Mouse (Mus musculus) heart, postnatal 0 days (tissue): Measurements from ENCODE around the gene Stt3b. TPM values are rescaled to one million over a fixed set of nuclear protein-coding genes. Genes with fewer than 3 reads are reported as not detected.

Source experiments
- ATAC-seq: fragments of 200-750 bp; cut with Nextera tagmentation; 2 replicates; pipeline ENCODE4 v1.8.0; 2017; ENCODE audit warnings: low read depth, moderate number of reproducible peaks, moderate library complexity; ENCODE audit not compliant: insufficient read depth
- DNase-seq: peaks from one replicate; pipeline ENCODE4 v3.0.0-alpha.2; 2016; ENCODE audit warnings: low spot score
- H3K27ac ChIP-seq: fragments of 300-500 bp; sonication (generic); 2 replicates; pipeline ENCODE4 v1.5.1; 2014; ENCODE audit warnings: low read depth, mild to moderate bottlenecking
- H3K27me3 ChIP-seq: fragments of 300-500 bp; sonication (generic); 2 replicates; pipeline ENCODE4 v1.6.1; 2014; ENCODE audit warnings: low read length, mixed read lengths; ENCODE audit not compliant: control insufficient read depth, insufficient read depth
- H3K36me3 ChIP-seq: fragments of 300-500 bp; sonication (generic); replicated peaks from 2 replicates; pipeline ENCODE4 v1.6.1; 2014; ENCODE audit warnings: low read length, mixed read lengths; ENCODE audit not compliant: control insufficient read depth, insufficient read depth
- H3K4me1 ChIP-seq: fragments of 300-500 bp; sonication (generic); 2 replicates; pipeline ENCODE4 v1.6.1; 2014; ENCODE audit warnings: antibody characterized with exemption; ENCODE audit not compliant: control insufficient read depth, insufficient read depth
- H3K4me2 ChIP-seq: fragments of 300-500 bp; sonication (generic); 2 replicates; pipeline ENCODE4 v1.6.1; 2014; ENCODE audit warnings: low read depth, mild to moderate bottlenecking, low read length, moderate library complexity
- H3K4me3 ChIP-seq: fragments of 300-500 bp; sonication (generic); 2 replicates; pipeline ENCODE4 v1.5.1; 2014; ENCODE audit warnings: low read depth, low read length
- H3K9ac ChIP-seq: fragments of 300-500 bp; sonication (generic); replicated peaks from 2 replicates; pipeline ENCODE4 v1.6.1; 2014; ENCODE audit warnings: low read depth, low read length, mixed read lengths
- H3K9me3 ChIP-seq: fragments of 300-500 bp; sonication (generic); replicated peaks from 2 replicates; pipeline ENCODE4 v1.6.1; 2016; ENCODE audit warnings: low read length; ENCODE audit not compliant: control insufficient read depth
- CTCF ChIP-seq: IDR thresholded peaks from 2 replicates; pipeline ENCODE4 v1.5.1; 2016; ENCODE audit warnings: antibody characterized with exemption, control low read depth, low read depth
- EP300 ChIP-seq: IDR thresholded peaks from 2 replicates; pipeline ENCODE4 v1.6.1; 2016; ENCODE audit warnings: antibody characterized with exemption, low read depth
- WGBS: fragments of 180-500 bp; shearing (Covaris S2); extraction: QIAGEN DNeasy Blood & Tissue Kit; methylation state at CpG from one replicate; pipeline ENCODE4 v1.1.7; 2014; 5-methylcytosine and 5-hydroxymethylcytosine counted together
- polyA plus RNA-seq: library from polyadenylated mRNA; unstranded; fragments of >200 nt; fragmentation: Nextera tagmentation; extraction: Ambion mirVana; gene quantifications from 2 replicates; pipeline ENCODE4 v1.2.1, GENCODE M21; 2015
- total RNA-seq: library from RNA; depleted of rRNA; stranded (reverse); fragments of >200 nt; gene quantifications from 2 replicates; pipeline ENCODE4 v1.2.3, GENCODE M21; 2014; ENCODE audit warnings: low replicate concordance

The Stt3b gene
- total and polyA plus RNA-seq, 2 experiments from 2014 or later: 33.9 to 67.1 TPM

- DNase-seq (no peak), ATAC-seq (no peak)
- no peaks in the 10 kb centered on the region for H3K4me1 ChIP-seq
- no peaks in the 10 kb centered on the region for H3K36me3 ChIP-seq
- no peak overlapping the region for H3K4me2 ChIP-seq
- H3K27me3 ChIP-seq: no peaks in the 10 kb centered on the region
- no peak overlapping the region for H3K27ac ChIP-seq
- WGBS: 50% methylated on average over 10 of the region's 10 CpGs
- TF ChIP-seq CTCF (no peak), EP300 (no peak)
- H3K9ac ChIP-seq: no peak overlapping the region
- no peak overlapping the region for H3K4me3 ChIP-seq
- H3K9me3 ChIP-seq: no peaks in the 10 kb centered on the region
Measured at GRCm38 (mm10) chr9:115323572-115323971, 13.4 kb upstream of the Stt3b start.

DNA sequence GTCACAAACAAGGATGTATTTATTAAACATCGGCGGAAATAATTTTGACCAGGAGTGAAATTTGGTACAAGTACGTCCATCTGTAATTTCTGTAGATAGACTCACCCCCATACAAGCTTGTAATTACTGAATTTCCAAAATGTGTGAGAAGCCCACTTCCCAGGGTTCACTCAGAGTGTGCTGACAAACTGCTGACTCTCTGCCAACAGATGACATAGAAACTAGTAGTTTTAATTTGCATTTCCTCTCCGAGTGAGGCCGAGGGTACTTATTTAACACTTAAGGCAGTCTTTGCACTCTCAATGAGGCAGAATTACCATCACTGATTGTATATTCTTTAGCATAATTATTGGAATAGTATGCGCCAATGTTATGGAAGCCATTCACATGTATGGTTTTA is 12.2 kb upstream of the Stt3b start:
- no peak for ATAC-seq
- Histone ChIP-seq H3K27me3 (no peaks in the 10 kb centered on the region), H3K9ac (no peak overlapping the region), H3K4me1 (no peaks in the 10 kb centered on the region), H3K4me3 (no peak overlapping the region), H3K36me3 (no peaks in the 10 kb centered on the region), H3K9me3 (no peaks in the 10 kb centered on the region), H3K4me2 (no peak overlapping the region), H3K27ac (no peak overlapping the region)
- TF ChIP-seq EP300: no peak
- no peak for TF ChIP-seq CTCF
- 83% methylated on average over 6 of the region's 6 CpGs for WGBS
- no peak for DNase-seq

GRCm38 (mm10) chr9:115321052-115321451 is 10.8 kb upstream of the Stt3b start:
- DNase-seq: no peak
- ATAC-seq: no peak
- no peak overlapping the region for H3K4me2 ChIP-seq
- no peaks in the 10 kb centered on the region for H3K4me1 ChIP-seq
- H3K9ac ChIP-seq: no peak overlapping the region
- H3K9me3 ChIP-seq: no peaks in the 10 kb centered on the region
- H3K4me3 ChIP-seq: no peak overlapping the region
- no peaks in the 10 kb centered on the region for H3K27me3 ChIP-seq
- no peak overlapping the region for H3K27ac ChIP-seq
- 77% methylated on average over 6 of the region's 6 CpGs for WGBS
- TF ChIP-seq EP300: no peak
- TF ChIP-seq CTCF: no peak
- no peaks in the 10 kb centered on the region for H3K36me3 ChIP-seq

- Histone ChIP-seq H3K36me3 (no peaks in the 10 kb centered on the region), H3K27ac (no peak overlapping the region), H3K4me1 (no peaks in the 10 kb centered on the region), H3K4me3 (no peak overlapping the region), H3K9me3 (no peaks in the 10 kb centered on the region), H3K4me2 (no peak overlapping the region), H3K27me3 (no peaks in the 10 kb centered on the region), H3K9ac (no peak overlapping the region)
- TF ChIP-seq CTCF (no peak), EP300 (no peak)
- 80% methylated on average over 4 of the region's 4 CpGs for WGBS
- DNase-seq (no peak), ATAC-seq (no peak)
Measured at GRCm38 (mm10) chr9:115320156-115320555, 9.9 kb upstream of the Stt3b start.

GRCm38 (mm10) chr9:115318621-115319375 is 8.6 kb upstream of the Stt3b start:
- TF ChIP-seq CTCF (no peak), EP300 (no peak)
- DNase-seq (peak; percentile 0), ATAC-seq (no peak)
- Histone ChIP-seq H3K27ac (no peak overlapping the region), H3K4me3 (no peak overlapping the region), H3K27me3 (no peaks in the 10 kb centered on the region), H3K36me3 (no peaks in the 10 kb centered on the region), H3K4me1 (no peaks in the 10 kb centered on the region), H3K9me3 (no peaks in the 10 kb centered on the region), H3K9ac (no peak overlapping the region), H3K4me2 (no peak overlapping the region)
- WGBS: 85% methylated on average over 6 of the region's 6 CpGs

DNA sequence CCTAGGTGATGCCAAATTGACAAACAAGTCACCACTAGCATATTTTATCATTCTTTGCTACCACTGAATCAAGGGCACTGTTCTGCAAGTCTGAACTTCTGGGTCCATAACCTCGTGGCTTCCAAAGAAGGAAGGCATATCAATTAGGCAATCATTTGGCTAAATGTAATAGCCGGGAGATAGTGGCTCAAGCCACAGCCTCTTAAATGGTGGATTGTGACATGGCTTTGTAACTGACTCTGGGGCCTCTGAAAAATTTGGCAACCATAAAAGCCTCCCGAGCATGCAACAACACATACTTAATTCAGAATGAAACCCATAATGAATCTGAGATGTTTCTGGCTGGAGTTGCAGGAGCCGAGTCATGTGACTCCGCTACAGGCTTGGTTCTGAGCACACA is 6.8 kb upstream of the Stt3b start:
- no peaks in the 10 kb centered on the region for H3K36me3 ChIP-seq
- no peaks in the 10 kb centered on the region for H3K9me3 ChIP-seq
- H3K27me3 ChIP-seq: no peaks in the 10 kb centered on the region
- no peak overlapping the region for H3K27ac ChIP-seq
- DNase-seq (no peak), ATAC-seq (no peak)
- no peak overlapping the region for H3K4me2 ChIP-seq
- no peaks in the 10 kb centered on the region for H3K4me1 ChIP-seq
- H3K4me3 ChIP-seq: no peak overlapping the region
- 92% methylated on average over 5 of the region's 5 CpGs for WGBS
- no peak for TF ChIP-seq CTCF
- TF ChIP-seq EP300: no peak
- H3K9ac ChIP-seq: no peak overlapping the region
